15 mouse cellular contexts compared by ENCODE assay signal in genomic region chr12:39941162-39941561, GRCm38 (mm10).
"Had no signal": no experiment of that assay in that cellular context is flagged by ENCODE, and none has a peak within 500 bp of the region (broad histone marks: within the 10 kb centered on the region; RNA-seq: fewer than 3 reads in every experiment).

No protein-coding gene starts in this region.

- H3K36me3 ChIP-seq: neural tube, embryonic 15.5 days; stomach, embryonic 15.5 days had no signal

- H3K9me3 ChIP-seq: neural tube, embryonic 15.5 days; stomach, embryonic 15.5 days had no signal

- H3K4me1 ChIP-seq: neural tube, embryonic 15.5 days; stomach, embryonic 15.5 days had no signal

- DNase-seq: retina, postnatal 1 day; right cerebral cortex, adult 18-20 months; right cerebral cortex, postnatal 14 days; right cerebral cortex, postnatal 25 days; right cerebral cortex, postnatal 4 days; spleen, adult 18-20 months; thymus, adult 18-20 months; thymus, adult 2 months; thymus, postnatal 14 days; thymus, postnatal 25 days; thymus, postnatal 36 days; thymus, postnatal 4 days had no signal

- H3K9ac ChIP-seq: neural tube, embryonic 15.5 days; stomach, embryonic 15.5 days had no signal

- H3K27me3 ChIP-seq: neural tube, embryonic 15.5 days; stomach, embryonic 15.5 days had no signal

- H3K4me2 ChIP-seq: neural tube, embryonic 15.5 days; stomach, embryonic 15.5 days had no signal

- H3K4me3 ChIP-seq: neural tube, embryonic 15.5 days; stomach, embryonic 15.5 days had no signal

- H3K27ac ChIP-seq: neural tube, embryonic 15.5 days; stomach, embryonic 15.5 days; stomach, postnatal 0 days had no signal
